Mouse (Mus musculus): Measurements from ENCODE around the gene AA986860. TPM values are rescaled to one million over a fixed set of nuclear protein-coding genes. Genes with fewer than 3 reads are reported as not detected.

The AA986860 gene
- polyA plus RNA-seq, 1 experiment from 2014 or later, result 1.4 TPM

- H3K4me3 ChIP-seq (ENCODE audit: low read depth, low read length), result no peak overlapping the region
- H3K36me3 ChIP-seq (replicated peaks; ENCODE audit: insufficient read depth, low read length), result peaks cover 41% of the 10 kb centered on the region
- H3K27ac ChIP-seq (ENCODE audit: low read depth), result no peak overlapping the region
- no peak overlapping the region for H3K9ac ChIP-seq (replicated peaks)
- H3K27me3 ChIP-seq (ENCODE audit: insufficient read depth, low read length), result no peaks in the 10 kb centered on the region
- H3K4me1 ChIP-seq (ENCODE audit: insufficient read depth), result peaks cover 6% of the 10 kb centered on the region; the same call in 1 of the 2 replicates
- DNase-seq (no peak), ATAC-seq (no peak)
- TF ChIP-seq EP300 (IDR thresholded peaks at IDR 0.05; ENCODE audit: low read depth) (no peak), CTCF (IDR thresholded peaks at IDR 0.05; ENCODE audit: low read depth) (no peak)
- 85% methylated on average over 22 of the region's 22 CpGs for WGBS (ENCODE audit: insufficient replicate concordance)
- no peak overlapping the region for H3K4me2 ChIP-seq (ENCODE audit: low read depth, low read length)
- no peaks in the 10 kb centered on the region for H3K9me3 ChIP-seq (ENCODE audit: low read length)
These were observed 21.3 kb upstream of the AA986860 start for GRCm38 (mm10) chr1:130710283-130711080.

GRCm38 (mm10) chr1:130714046-130714445 is 17.7 kb upstream of the AA986860 start:
- Histone ChIP-seq H3K9ac (replicated peaks) (no peak overlapping the region), H3K27me3 (ENCODE audit: insufficient read depth, low read length) (no peaks in the 10 kb centered on the region), H3K4me3 (ENCODE audit: low read depth, low read length) (no peak overlapping the region), H3K4me1 (ENCODE audit: insufficient read depth) (peaks cover 11% of the 10 kb centered on the region), H3K27ac (ENCODE audit: low read depth) (no peak overlapping the region), H3K36me3 (replicated peaks; ENCODE audit: insufficient read depth, low read length) (peaks cover 17% of the 10 kb centered on the region), H3K4me2 (ENCODE audit: low read depth, low read length) (no peak overlapping the region), H3K9me3 (ENCODE audit: low read length) (no peaks in the 10 kb centered on the region)
- ATAC-seq (no peak), DNase-seq (no peak)
- WGBS (ENCODE audit: insufficient replicate concordance), result 83% methylated on average over 4 of the region's 4 CpGs
- TF ChIP-seq CTCF (IDR thresholded peaks at IDR 0.05; ENCODE audit: low read depth) (no peak), EP300 (IDR thresholded peaks at IDR 0.05; ENCODE audit: low read depth) (no peak)

GRCm38 (mm10) chr1:130715561-130716217 is 16.1 kb upstream of the AA986860 start, which contains the start of gene Gm29427:
TSS of gene Gm29427 (minus strand) at chr1:130715799.
- Histone ChIP-seq H3K4me3 (ENCODE audit: low read depth, low read length) (peak within 1 kb of the TSS; percentile 100), H3K9ac (replicated peaks) (peak within 1 kb of the TSS; percentile 99), H3K4me2 (ENCODE audit: low read depth, low read length) (peak within 1 kb of the TSS; percentile 92), H3K27ac (ENCODE audit: low read depth) (peak within 1 kb of the TSS; percentile 83), H3K27me3 (ENCODE audit: insufficient read depth, low read length) (no peaks in the 10 kb centered on the region), H3K36me3 (replicated peaks; ENCODE audit: insufficient read depth, low read length) (peaks cover 21% of the 10 kb centered on the region), H3K9me3 (ENCODE audit: low read length) (no peaks in the 10 kb centered on the region), H3K4me1 (ENCODE audit: insufficient read depth) (peaks cover 16% of the 10 kb centered on the region)
- WGBS (ENCODE audit: insufficient replicate concordance), result under 1% methylated on average over 34 of the region's 38 CpGs
- TF ChIP-seq EP300 (IDR thresholded peaks at IDR 0.05; ENCODE audit: low read depth) (peak; percentile 83), CTCF (IDR thresholded peaks at IDR 0.05; ENCODE audit: low read depth) (no peak)
- peak; percentile 90 for ATAC-seq
- DNase-seq, result peak; percentile 95

DNA sequence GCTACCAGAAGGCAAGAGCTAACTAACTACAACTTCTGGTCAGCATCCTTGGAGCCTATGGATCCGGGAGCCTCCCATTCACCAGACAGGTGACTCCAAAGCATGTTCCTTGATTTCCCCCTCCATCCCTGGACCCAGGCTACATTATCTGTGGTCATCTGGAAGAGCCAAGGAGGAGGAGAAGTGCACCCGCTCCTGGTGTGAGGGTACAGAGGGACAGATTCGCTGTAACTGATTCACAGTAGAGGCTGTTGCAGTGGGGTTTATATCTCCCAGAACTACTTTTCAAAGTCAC is 15.6 kb upstream of the AA986860 start:
- Histone ChIP-seq H3K36me3 (replicated peaks; ENCODE audit: insufficient read depth, low read length) (peaks cover 21% of the 10 kb centered on the region), H3K4me3 (ENCODE audit: low read depth, low read length) (peak overlapping the region; percentile 100), H3K9me3 (ENCODE audit: low read length) (no peaks in the 10 kb centered on the region), H3K4me2 (ENCODE audit: low read depth, low read length) (peak overlapping the region; percentile 92), H3K9ac (replicated peaks) (peak overlapping the region; percentile 99), H3K27ac (ENCODE audit: low read depth) (peak overlapping the region; percentile 83), H3K4me1 (ENCODE audit: insufficient read depth) (peaks cover 19% of the 10 kb centered on the region), H3K27me3 (ENCODE audit: insufficient read depth, low read length) (no peaks in the 10 kb centered on the region)
- TF ChIP-seq CTCF (IDR thresholded peaks at IDR 0.05; ENCODE audit: low read depth) (no peak), EP300 (IDR thresholded peaks at IDR 0.05; ENCODE audit: low read depth) (no peak)
- 0% methylated on average over 3 of the region's 3 CpGs for WGBS (ENCODE audit: insufficient replicate concordance)
- no peak for DNase-seq
- ATAC-seq, result peak; percentile 10

- Histone ChIP-seq H3K36me3 (replicated peaks; ENCODE audit: insufficient read depth, low read length) (peaks cover 17% of the 10 kb centered on the region), H3K27me3 (ENCODE audit: insufficient read depth, low read length) (no peaks in the 10 kb centered on the region), H3K4me3 (ENCODE audit: low read depth, low read length) (peak overlapping the region; percentile 100), H3K9ac (replicated peaks) (peak overlapping the region; percentile 99), H3K4me2 (ENCODE audit: low read depth, low read length) (peak overlapping the region; percentile 92), H3K27ac (ENCODE audit: low read depth) (peak overlapping the region; percentile 83), H3K4me1 (ENCODE audit: insufficient read depth) (peaks cover 19% of the 10 kb centered on the region), H3K9me3 (ENCODE audit: low read length) (no peaks in the 10 kb centered on the region)
- TF ChIP-seq CTCF (IDR thresholded peaks at IDR 0.05; ENCODE audit: low read depth) (no peak), EP300 (IDR thresholded peaks at IDR 0.05; ENCODE audit: low read depth) (no peak)
- WGBS (ENCODE audit: insufficient replicate concordance), result under 1% methylated on average over 42 of the region's 42 CpGs
- ATAC-seq (peak; percentile 5), DNase-seq (no peak)
These were observed 15.1 kb upstream of the AA986860 start for GRCm38 (mm10) chr1:130716513-130717290.

Data from liver, postnatal 0 days (tissue).